Mouse (Mus musculus): ENCODE results near the gene Gpam. TPM values are rescaled to one million over a fixed set of nuclear protein-coding genes. Genes with fewer than 3 reads are reported as not detected.
A peak's percentile ranks its signal among the peaks of the same experiment; 100 is the strongest.

The Gpam gene
- polyA plus RNA-seq, 1 experiment from 2014 or later: 28.7 TPM

DNA sequence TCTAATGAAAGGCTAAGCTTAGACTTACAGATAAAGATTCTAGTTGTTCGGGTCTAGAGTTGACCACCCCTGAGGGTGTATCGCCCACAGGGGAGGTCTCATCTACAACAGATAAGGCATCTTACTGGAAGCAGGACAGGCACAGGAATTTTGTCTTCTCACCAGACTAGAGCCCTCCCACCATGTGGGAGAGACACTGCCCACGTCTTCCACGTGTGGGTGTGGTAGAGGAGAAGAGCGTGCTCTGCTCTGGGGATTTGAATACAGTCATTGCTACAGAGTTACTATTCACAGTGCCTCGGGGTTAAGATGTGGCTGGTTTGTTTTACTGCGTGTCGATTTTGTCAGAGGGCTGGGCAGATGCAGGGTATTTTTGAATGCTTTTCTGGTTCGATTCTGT lies 20.5 kb upstream of the Gpam start:
- DNase-seq: no peak
- Histone ChIP-seq H3K9ac (replicated peaks; ENCODE audit: low read length) (no peak overlapping the region), H3K9me3 (ENCODE audit: control insufficient read depth, low read length) (no peaks in the 10 kb centered on the region), H3K27me3 (ENCODE audit: control insufficient read depth, insufficient read depth, low read length) (no peaks in the 10 kb centered on the region), H3K4me1 (ENCODE audit: control insufficient read depth, insufficient read depth, low read length) (peaks cover 11% of the 10 kb centered on the region; the same call in 1 of the 2 replicates), H3K4me3 (replicated peaks; ENCODE audit: low read depth, low read length) (no peak overlapping the region), H3K27ac (replicated peaks; ENCODE audit: low read depth, low read length) (no peak overlapping the region), H3K4me2 (ENCODE audit: low read length) (no peak overlapping the region), H3K36me3 (ENCODE audit: control insufficient read depth, insufficient read depth, low read length) (no peaks in the 10 kb centered on the region)
- no peak for ATAC-seq (ENCODE audit: low FRiP score, low TSS enrichment)
- WGBS: 80% methylated on average over 9 of the region's 9 CpGs

DNA sequence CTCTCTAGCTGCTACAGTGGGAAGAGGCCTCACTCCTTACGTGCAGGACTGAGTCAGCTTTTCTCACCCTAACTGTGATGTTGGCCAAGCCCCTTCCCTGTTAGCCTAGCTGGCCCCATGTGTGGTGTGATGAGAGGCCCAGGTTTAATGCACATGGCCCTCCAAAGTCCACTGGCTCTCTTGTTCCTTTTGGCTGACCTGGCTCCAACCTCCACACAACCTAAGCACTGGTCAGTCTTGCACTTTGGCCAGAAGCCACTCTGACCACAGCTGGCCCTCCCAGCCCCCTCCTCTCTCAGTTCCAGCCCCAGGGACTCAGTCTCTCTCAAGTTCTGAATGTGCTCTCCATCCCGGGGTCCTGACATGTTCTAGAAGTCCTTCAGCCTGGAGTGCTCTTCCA lies 18.1 kb upstream of the Gpam start:
- no peak overlapping the region for H3K9ac ChIP-seq (replicated peaks; ENCODE audit: low read length)
- H3K4me3 ChIP-seq (replicated peaks; ENCODE audit: low read depth, low read length): no peak overlapping the region
- no peak for ATAC-seq (ENCODE audit: low FRiP score, low TSS enrichment)
- no peaks in the 10 kb centered on the region for H3K27me3 ChIP-seq (ENCODE audit: control insufficient read depth, insufficient read depth, low read length)
- peaks cover 11% of the 10 kb centered on the region; the same call in 1 of the 2 replicates for H3K4me1 ChIP-seq (ENCODE audit: control insufficient read depth, insufficient read depth, low read length)
- no peak for DNase-seq
- H3K9me3 ChIP-seq (ENCODE audit: control insufficient read depth, low read length): no peaks in the 10 kb centered on the region
- H3K27ac ChIP-seq (replicated peaks; ENCODE audit: low read depth, low read length): no peak overlapping the region
- H3K36me3 ChIP-seq (ENCODE audit: control insufficient read depth, insufficient read depth, low read length): no peaks in the 10 kb centered on the region
- 79% methylated on average over 2 of the region's 2 CpGs for WGBS
- no peak overlapping the region for H3K4me2 ChIP-seq (ENCODE audit: low read length)

DNA sequence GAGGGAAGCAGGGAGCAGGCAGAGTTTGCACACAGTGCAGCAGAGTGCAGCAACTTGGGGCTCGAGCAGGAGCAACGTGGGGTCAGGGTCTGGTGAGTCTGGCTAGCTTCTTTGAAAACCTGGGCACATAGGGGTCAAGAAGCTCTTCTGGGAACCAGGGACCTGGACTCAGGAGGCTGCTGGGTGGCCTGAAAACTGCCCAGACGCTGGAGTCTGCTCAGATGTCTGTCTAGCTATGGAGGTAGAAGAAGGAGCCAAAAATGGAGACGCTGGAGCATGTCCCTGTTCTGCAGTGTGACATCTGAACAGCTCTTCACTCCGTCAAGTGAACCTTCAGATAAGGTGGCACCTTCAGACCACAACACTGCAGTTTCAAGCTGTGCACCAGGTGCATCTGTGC lies 17.7 kb upstream of the Gpam start:
- peak overlapping the region; percentile 56 for H3K27ac ChIP-seq (replicated peaks; ENCODE audit: low read depth, low read length)
- no peak for DNase-seq

DNA sequence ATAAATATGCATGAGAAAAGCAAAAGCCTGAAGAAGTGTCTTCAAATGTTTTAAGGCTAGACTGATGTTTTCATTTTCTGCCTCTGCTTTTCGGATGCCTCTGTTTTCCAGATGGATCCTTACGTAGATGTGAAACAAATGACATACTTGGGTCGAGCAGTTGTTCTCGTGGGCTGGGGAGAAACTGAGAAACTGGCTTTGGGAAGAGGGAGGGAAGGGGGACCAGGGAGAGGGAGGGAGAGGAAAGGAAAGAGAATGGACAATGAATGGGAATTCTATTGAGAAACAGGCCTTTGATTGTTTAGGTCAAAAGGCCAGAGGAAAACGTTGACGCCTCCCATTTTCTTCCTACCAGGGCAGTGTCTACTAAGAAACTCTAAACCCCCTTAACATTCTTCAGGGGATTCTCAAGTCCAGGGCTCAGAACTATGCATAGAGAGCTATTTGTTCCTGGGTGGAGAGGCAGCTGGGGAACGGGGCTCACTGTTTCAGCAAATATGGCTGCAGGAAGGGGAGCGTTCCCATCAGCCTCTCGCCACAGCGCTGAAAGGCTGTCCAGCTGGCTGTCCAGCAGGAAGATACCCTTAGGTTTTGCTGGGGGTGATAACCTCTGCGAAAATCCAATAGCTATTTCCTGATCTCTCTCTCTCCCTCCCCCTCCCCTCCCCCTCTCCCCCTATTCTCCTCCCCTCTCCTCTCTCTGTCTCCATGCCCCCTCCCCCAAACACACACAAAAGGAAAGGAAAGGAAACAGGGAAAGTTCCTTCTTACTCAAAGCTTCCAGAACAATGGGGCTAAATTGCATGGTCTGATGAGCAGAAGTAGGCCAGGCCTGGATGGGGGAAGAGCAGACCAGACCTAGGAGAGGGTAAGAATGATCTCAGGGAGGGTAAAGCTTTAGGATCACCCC lies 16.6 kb upstream of the Gpam start:
- Histone ChIP-seq H3K9me3 (ENCODE audit: control insufficient read depth, low read length) (no peaks in the 10 kb centered on the region), H3K36me3 (ENCODE audit: control insufficient read depth, insufficient read depth, low read length) (no peaks in the 10 kb centered on the region), H3K27me3 (ENCODE audit: control insufficient read depth, insufficient read depth, low read length) (no peaks in the 10 kb centered on the region), H3K9ac (replicated peaks; ENCODE audit: low read length) (no peak overlapping the region), H3K4me2 (ENCODE audit: low read length) (no peak overlapping the region), H3K4me1 (ENCODE audit: control insufficient read depth, insufficient read depth, low read length) (peaks cover 11% of the 10 kb centered on the region; the same call in 1 of the 2 replicates), H3K27ac (replicated peaks; ENCODE audit: low read depth, low read length) (peak overlapping the region; percentile 56), H3K4me3 (replicated peaks; ENCODE audit: low read depth, low read length) (no peak overlapping the region)
- WGBS: 3% methylated on average over 11 of the region's 11 CpGs
- DNase-seq (peak; percentile 46), ATAC-seq (ENCODE audit: low FRiP score, low TSS enrichment) (peak; percentile 48)

More for the DNA sequence above, 17.7 kb upstream of the Gpam start:
- H3K27me3 ChIP-seq (ENCODE audit: control insufficient read depth, insufficient read depth, low read length): no peaks in the 10 kb centered on the region
- H3K4me1 ChIP-seq (ENCODE audit: control insufficient read depth, insufficient read depth, low read length): peaks cover 11% of the 10 kb centered on the region; the same call in 1 of the 2 replicates
- 34% methylated on average over 5 of the region's 5 CpGs for WGBS
- H3K9me3 ChIP-seq (ENCODE audit: control insufficient read depth, low read length): no peaks in the 10 kb centered on the region
- no peak overlapping the region for H3K9ac ChIP-seq (replicated peaks; ENCODE audit: low read length)
- no peaks in the 10 kb centered on the region for H3K36me3 ChIP-seq (ENCODE audit: control insufficient read depth, insufficient read depth, low read length)
- no peak overlapping the region for H3K4me2 ChIP-seq (ENCODE audit: low read length)
- no peak for ATAC-seq (ENCODE audit: low FRiP score, low TSS enrichment)
- H3K4me3 ChIP-seq (replicated peaks; ENCODE audit: low read depth, low read length): no peak overlapping the region

DNA sequence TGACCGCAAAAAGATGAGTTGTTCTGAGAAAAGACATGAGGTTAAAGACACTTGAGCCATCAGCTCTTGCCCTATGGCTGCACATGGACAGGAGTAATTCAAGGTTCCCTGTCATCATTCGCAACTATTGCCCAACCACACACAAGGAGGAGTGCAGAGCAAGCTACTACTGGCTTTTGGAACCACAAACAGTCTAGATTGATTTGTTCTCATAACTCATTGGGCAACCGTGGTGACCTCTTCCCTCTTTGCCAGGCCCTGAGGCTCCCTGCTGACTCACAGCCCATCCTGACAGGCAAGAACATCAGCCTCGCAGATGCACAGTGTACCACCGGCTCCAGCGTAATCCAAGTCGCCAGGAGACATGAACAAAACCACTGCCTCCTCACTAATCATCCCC lies 12.3 kb upstream of the Gpam start:
- Histone ChIP-seq H3K4me1 (ENCODE audit: control insufficient read depth, insufficient read depth, low read length) (peaks cover 11% of the 10 kb centered on the region), H3K27ac (replicated peaks; ENCODE audit: low read depth, low read length) (no peak overlapping the region), H3K4me2 (ENCODE audit: low read length) (no peak overlapping the region), H3K4me3 (replicated peaks; ENCODE audit: low read depth, low read length) (no peak overlapping the region), H3K36me3 (ENCODE audit: control insufficient read depth, insufficient read depth, low read length) (no peaks in the 10 kb centered on the region), H3K9ac (replicated peaks; ENCODE audit: low read length) (no peak overlapping the region), H3K27me3 (ENCODE audit: control insufficient read depth, insufficient read depth, low read length) (no peaks in the 10 kb centered on the region), H3K9me3 (ENCODE audit: control insufficient read depth, low read length) (no peaks in the 10 kb centered on the region)
- 81% methylated on average over 7 of the region's 7 CpGs for WGBS
- ATAC-seq (ENCODE audit: low FRiP score, low TSS enrichment) (no peak), DNase-seq (no peak)

DNA sequence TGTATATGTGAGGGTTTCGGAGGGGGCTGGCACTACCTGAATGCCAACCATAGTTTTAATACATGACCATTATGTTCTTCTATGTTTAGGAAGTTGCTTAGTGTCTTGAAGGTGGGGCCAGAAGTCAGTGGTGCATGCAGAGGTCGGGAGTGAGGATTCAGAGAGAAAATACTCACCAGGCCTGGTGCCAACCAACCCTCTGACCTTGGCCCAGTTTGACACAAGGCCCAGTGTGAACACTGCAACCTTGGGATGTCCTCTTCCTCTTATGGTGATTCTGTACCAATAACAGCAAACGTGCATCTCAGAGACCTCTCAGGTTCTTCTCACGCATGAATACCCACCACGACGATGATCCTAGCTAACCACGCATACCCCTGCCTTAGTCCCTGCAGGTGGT lies 11.5 kb upstream of the Gpam start:
- no peaks in the 10 kb centered on the region for H3K27me3 ChIP-seq (ENCODE audit: control insufficient read depth, insufficient read depth, low read length)

DNA sequence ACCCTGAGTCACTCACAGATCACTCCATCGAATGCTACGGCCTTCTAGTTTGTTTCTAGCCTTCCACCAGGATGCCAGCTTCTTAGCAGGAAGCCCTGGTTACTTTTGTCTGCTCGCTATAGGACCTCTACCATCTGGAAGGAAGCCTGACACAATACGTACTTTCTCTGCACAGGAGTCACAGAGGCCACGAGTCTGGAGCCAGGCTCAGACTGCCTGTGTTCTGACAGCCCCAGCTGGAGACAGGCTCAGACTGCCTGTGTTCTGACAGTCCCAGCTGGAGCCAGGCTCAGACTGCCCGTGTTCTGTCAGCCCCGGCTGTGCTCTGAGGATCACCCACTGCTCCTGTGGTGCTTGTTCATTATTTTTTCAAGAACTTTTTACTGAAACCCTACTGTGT lies 10.8 kb upstream of the Gpam start:
- H3K27me3 ChIP-seq (ENCODE audit: control insufficient read depth, insufficient read depth, low read length): no peaks in the 10 kb centered on the region
- no peaks in the 10 kb centered on the region for H3K36me3 ChIP-seq (ENCODE audit: control insufficient read depth, insufficient read depth, low read length)
- no peak overlapping the region for H3K4me3 ChIP-seq (replicated peaks; ENCODE audit: low read depth, low read length)
- WGBS: 22% methylated on average over 7 of the region's 7 CpGs
- no peak overlapping the region for H3K9ac ChIP-seq (replicated peaks; ENCODE audit: low read length)
- H3K9me3 ChIP-seq (ENCODE audit: control insufficient read depth, low read length): no peaks in the 10 kb centered on the region
- peaks cover 4% of the 10 kb centered on the region; the same call in 1 of the 2 replicates for H3K4me1 ChIP-seq (ENCODE audit: control insufficient read depth, insufficient read depth, low read length)
- H3K4me2 ChIP-seq (ENCODE audit: low read length): no peak overlapping the region
- H3K27ac ChIP-seq (replicated peaks; ENCODE audit: low read depth, low read length): no peak overlapping the region
- ATAC-seq (ENCODE audit: low FRiP score, low TSS enrichment) (no peak), DNase-seq (peak; percentile 35)

More for the DNA sequence above, 11.5 kb upstream of the Gpam start:
- no peak overlapping the region for H3K9ac ChIP-seq (replicated peaks; ENCODE audit: low read length)
- no peak overlapping the region for H3K4me2 ChIP-seq (ENCODE audit: low read length)
- no peak overlapping the region for H3K4me3 ChIP-seq (replicated peaks; ENCODE audit: low read depth, low read length)
- peaks cover 4% of the 10 kb centered on the region; the same call in 1 of the 2 replicates for H3K4me1 ChIP-seq (ENCODE audit: control insufficient read depth, insufficient read depth, low read length)
- no peak overlapping the region for H3K27ac ChIP-seq (replicated peaks; ENCODE audit: low read depth, low read length)
- no peaks in the 10 kb centered on the region for H3K9me3 ChIP-seq (ENCODE audit: control insufficient read depth, low read length)
- H3K36me3 ChIP-seq (ENCODE audit: control insufficient read depth, insufficient read depth, low read length): no peaks in the 10 kb centered on the region
- 70% methylated on average over 7 of the region's 7 CpGs for WGBS
- DNase-seq: no peak
- ATAC-seq (ENCODE audit: low FRiP score, low TSS enrichment): no peak

DNA sequence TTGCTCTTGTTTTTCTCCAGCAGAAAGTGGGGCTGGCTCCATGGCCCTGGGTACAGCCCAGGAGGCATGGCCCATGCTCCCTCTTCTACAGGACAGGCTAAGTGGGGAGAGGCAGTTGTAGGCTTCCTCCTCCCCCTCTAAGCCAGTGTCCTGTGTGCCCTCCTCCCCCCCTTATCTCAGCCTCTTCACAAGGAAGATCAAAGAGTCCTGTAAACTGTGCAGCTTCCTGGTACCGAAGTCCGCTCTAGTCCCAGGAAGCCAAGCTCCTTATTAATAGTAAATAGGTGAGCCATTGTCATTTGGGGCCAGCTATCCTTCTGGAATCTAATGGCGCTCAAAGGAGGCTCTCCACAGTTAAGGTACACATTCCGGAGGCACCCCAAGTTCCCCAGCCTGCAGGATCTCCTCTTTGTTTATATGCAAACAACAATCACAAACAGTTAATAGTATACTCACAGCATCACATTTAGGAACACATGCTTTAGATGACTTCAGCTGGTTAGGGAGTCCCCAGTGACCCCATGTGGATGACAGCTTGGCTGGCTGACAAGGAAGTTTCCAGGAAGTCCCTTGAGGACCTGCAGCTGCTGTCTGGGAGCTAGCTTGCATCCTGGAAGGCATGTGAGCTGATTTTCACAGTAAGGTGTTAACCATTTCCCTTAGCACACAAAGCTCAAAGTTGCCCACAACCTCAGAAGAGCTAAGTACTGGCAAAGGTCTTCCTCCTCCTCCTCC lies 9.8 kb upstream of the Gpam start:
- H3K9me3 ChIP-seq (ENCODE audit: control insufficient read depth, low read length): no peaks in the 10 kb centered on the region
- no peak overlapping the region for H3K9ac ChIP-seq (replicated peaks; ENCODE audit: low read length)
- DNase-seq: peak; percentile 42
- H3K4me3 ChIP-seq (replicated peaks; ENCODE audit: low read depth, low read length): no peak overlapping the region
- 59% methylated on average over 4 of the region's 4 CpGs for WGBS
- peaks cover 4% of the 10 kb centered on the region; the same call in 1 of the 2 replicates for H3K4me1 ChIP-seq (ENCODE audit: control insufficient read depth, insufficient read depth, low read length)
- no peaks in the 10 kb centered on the region for H3K27me3 ChIP-seq (ENCODE audit: control insufficient read depth, insufficient read depth, low read length)
- no peak overlapping the region for H3K27ac ChIP-seq (replicated peaks; ENCODE audit: low read depth, low read length)
- H3K4me2 ChIP-seq (ENCODE audit: low read length): no peak overlapping the region
- ATAC-seq (ENCODE audit: low FRiP score, low TSS enrichment): no peak
- no peaks in the 10 kb centered on the region for H3K36me3 ChIP-seq (ENCODE audit: control insufficient read depth, insufficient read depth, low read length)
